Mouse (Mus musculus): ENCODE results near the gene Etv2. TPM values are rescaled to one million over a fixed set of nuclear protein-coding genes. Genes with fewer than 3 reads are reported as not detected.

Gene Etv2
- 1.1 and 1.4 TPM in 2 replicates for polyA plus RNA-seq (2016; fragmentation: Nextera tagmentation; extraction: Ambion mirVana)

DNA sequence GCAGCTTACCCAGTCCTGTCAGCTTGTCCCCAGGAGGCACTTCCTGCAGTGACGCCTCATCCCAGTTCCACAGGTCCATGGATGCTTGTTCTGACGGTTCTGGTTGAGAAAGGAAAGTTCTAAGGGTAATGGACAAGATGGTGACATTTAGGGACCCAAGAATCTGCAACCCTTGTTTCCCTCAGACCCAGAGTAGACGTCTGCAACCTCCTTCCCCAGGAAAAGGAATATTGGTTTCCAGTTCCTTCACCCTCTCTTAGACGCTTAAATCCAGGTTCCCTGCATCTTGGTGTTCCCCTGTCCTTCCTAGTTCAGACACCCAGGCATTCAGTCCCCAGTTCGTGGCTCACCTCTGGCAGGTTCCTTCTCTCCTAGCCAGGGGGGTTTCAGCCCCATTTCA lies at the start of gene Etv2:
Gene Etv2, minus strand, starts transcription at position 101 of the 400 bp plus-strand sequence.
- Histone ChIP-seq H3K9me3 (replicated peaks) (no peaks in the 10 kb centered on the region), H3K27ac (ENCODE audit: poor library complexity, severe bottlenecking) (no peak within 1 kb of the TSS), H3K4me1 (replicated peaks) (peaks cover 35% of the 10 kb centered on the region), H3K4me3 (peak within 1 kb of the TSS; percentile 19), H3K4me2 (peak within 1 kb of the TSS; percentile 54), H3K36me3 (peaks cover 9% of the 10 kb centered on the region), H3K9ac (peak within 1 kb of the TSS; percentile 1; the same call in 1 of the 2 replicates), H3K27me3 (replicated peaks) (peaks cover 48% of the 10 kb centered on the region)
- WGBS = 5% methylated on average over 5 of the region's 5 CpGs
- no peak for ATAC-seq (ENCODE audit: insufficient number of reproducible peaks, low FRiP score)

DNA sequence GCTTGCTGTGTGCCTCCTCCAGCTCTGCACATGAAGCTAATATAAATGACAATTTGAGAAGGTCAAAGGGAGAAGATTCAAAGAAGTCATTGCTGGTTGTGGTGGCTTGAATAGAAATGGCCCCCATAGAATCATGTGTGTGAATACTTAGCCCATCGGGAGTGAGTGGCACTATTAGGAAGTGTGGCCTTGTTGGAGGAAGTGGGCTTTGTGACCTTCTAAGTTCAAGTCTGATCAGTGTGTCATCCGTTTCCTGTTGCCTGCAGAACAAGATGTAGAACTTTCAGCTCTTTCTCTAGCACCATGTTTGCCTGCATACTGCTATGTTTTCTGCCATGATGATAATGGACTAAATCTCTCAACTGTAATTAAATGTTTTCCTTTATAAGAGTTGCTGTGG lies 47.8 kb upstream of the Etv2 start:
- 64% methylated on average over 2 of the region's 2 CpGs for WGBS
- H3K9me3 ChIP-seq (replicated peaks) = 0 out of 2 replicates have a peak, but pooled peaks cover 3% of the 10 kb centered on the region
- peaks cover 18% of the 10 kb centered on the region for H3K27me3 ChIP-seq (replicated peaks)
- H3K4me3 ChIP-seq = no peak overlapping the region
- H3K36me3 ChIP-seq = no peaks in the 10 kb centered on the region
- H3K9ac ChIP-seq = no peak overlapping the region
- no peak for ATAC-seq (ENCODE audit: insufficient number of reproducible peaks, low FRiP score)
- H3K4me2 ChIP-seq = no peak overlapping the region
- H3K27ac ChIP-seq (ENCODE audit: poor library complexity, severe bottlenecking) = no peak overlapping the region
- H3K4me1 ChIP-seq (replicated peaks) = no peaks in the 10 kb centered on the region; the same call in 1 of the 2 replicates

DNA sequence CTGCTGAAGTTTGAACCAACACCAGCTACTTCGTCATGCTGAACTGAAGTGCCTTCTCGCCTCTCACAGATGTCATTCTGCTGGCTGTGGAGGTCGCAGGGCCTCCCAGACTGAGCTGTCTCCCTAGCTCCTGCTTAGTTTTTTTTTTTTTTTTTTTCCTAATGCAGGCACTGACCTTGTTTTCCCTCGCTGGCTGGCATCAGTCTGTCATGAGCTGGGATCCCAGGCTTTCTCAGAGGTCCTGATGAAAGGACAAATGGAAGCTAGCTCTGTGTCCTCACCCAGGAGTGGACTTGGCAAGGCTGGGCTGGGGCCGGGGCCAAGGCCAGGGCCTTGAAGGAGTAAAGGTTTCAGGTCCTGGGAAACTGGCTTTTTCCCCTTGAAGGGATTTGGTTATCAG lies 46.2 kb upstream of the Etv2 start:
- Histone ChIP-seq H3K4me2 (no peak overlapping the region), H3K9me3 (replicated peaks) (0 out of 2 replicates have a peak, but pooled peaks cover 5% of the 10 kb centered on the region), H3K4me1 (replicated peaks) (no peaks in the 10 kb centered on the region; the same call in 1 of the 2 replicates), H3K36me3 (no peaks in the 10 kb centered on the region), H3K27me3 (replicated peaks) (0 out of 2 replicates have a peak, but pooled peaks cover 4% of the 10 kb centered on the region), H3K27ac (ENCODE audit: poor library complexity, severe bottlenecking) (no peak overlapping the region), H3K4me3 (no peak overlapping the region), H3K9ac (no peak overlapping the region)
- no peak for ATAC-seq (ENCODE audit: insufficient number of reproducible peaks, low FRiP score)
- WGBS = 48% methylated on average over 5 of the region's 5 CpGs

GRCm38 (mm10) chr7:30678263-30678975 lies 42.8 kb upstream of the Etv2 start:
- WGBS = 68% methylated on average over 5 of the region's 5 CpGs
- Histone ChIP-seq H3K9ac (no peak overlapping the region), H3K36me3 (no peaks in the 10 kb centered on the region), H3K4me2 (no peak overlapping the region), H3K4me1 (replicated peaks) (no peaks in the 10 kb centered on the region; the same call in 1 of the 2 replicates), H3K27me3 (replicated peaks) (no peaks in the 10 kb centered on the region), H3K4me3 (no peak overlapping the region), H3K27ac (ENCODE audit: poor library complexity, severe bottlenecking) (no peak overlapping the region), H3K9me3 (replicated peaks) (0 out of 2 replicates have a peak, but pooled peaks cover 5% of the 10 kb centered on the region)
- no peak for ATAC-seq (ENCODE audit: insufficient number of reproducible peaks, low FRiP score)

GRCm38 (mm10) chr7:30671480-30671879 lies 35.8 kb upstream of the Etv2 start, which contains the start of gene Pmis2:
Pmis2 (minus strand) TSS chr7:30671605.
- H3K27ac ChIP-seq (ENCODE audit: poor library complexity, severe bottlenecking) = no peak within 1 kb of the TSS
- ATAC-seq (ENCODE audit: insufficient number of reproducible peaks, low FRiP score) = no peak
- 53% methylated on average over 9 of the region's 9 CpGs for WGBS
- no peak within 1 kb of the TSS for H3K4me2 ChIP-seq
- no peak within 1 kb of the TSS for H3K9ac ChIP-seq
- H3K36me3 ChIP-seq = no peaks in the 10 kb centered on the region
- H3K4me3 ChIP-seq = no peak within 1 kb of the TSS
- H3K27me3 ChIP-seq (replicated peaks) = no peaks in the 10 kb centered on the region; the same call in 1 of the 2 replicates
- no peaks in the 10 kb centered on the region for H3K4me1 ChIP-seq (replicated peaks)
- H3K9me3 ChIP-seq (replicated peaks) = no peaks in the 10 kb centered on the region

DNA sequence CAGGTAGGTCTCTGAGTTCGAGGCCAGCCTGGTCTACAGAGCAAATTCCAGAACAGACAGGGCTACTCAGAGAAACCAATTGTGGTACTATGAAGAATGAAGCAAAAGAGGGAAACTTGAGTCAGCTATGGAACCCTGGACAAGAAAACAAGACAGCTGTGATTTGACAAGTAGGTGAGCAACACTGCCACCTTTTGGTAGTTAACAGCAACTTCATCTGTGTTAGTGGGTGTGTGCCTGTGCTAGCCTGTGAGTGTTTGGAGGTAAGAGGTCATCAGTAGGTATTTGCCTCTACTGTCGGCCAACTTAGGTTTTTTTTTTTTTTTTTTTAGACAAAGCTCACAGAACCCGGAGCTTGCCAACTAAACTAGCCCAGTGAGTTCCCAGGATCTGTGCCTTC lies 33.6 kb upstream of the Etv2 start:
- ATAC-seq (ENCODE audit: insufficient number of reproducible peaks, low FRiP score) = no peak
- Histone ChIP-seq H3K36me3 (no peaks in the 10 kb centered on the region), H3K9me3 (replicated peaks) (no peaks in the 10 kb centered on the region), H3K27me3 (replicated peaks) (no peaks in the 10 kb centered on the region; the same call in 1 of the 2 replicates), H3K4me1 (replicated peaks) (0 out of 2 replicates have a peak, but pooled peaks cover 5% of the 10 kb centered on the region), H3K4me3 (no peak overlapping the region), H3K27ac (ENCODE audit: poor library complexity, severe bottlenecking) (no peak overlapping the region), H3K9ac (no peak overlapping the region), H3K4me2 (no peak overlapping the region)
- 29% methylated on average over 3 of the region's 3 CpGs for WGBS

GRCm38 (mm10) chr7:30665321-30665720 lies 29.7 kb upstream of the Etv2 start:
- 11% methylated on average over 11 of the region's 11 CpGs for WGBS
- peak; percentile 56 for ATAC-seq (ENCODE audit: insufficient number of reproducible peaks, low FRiP score)
- H3K27ac ChIP-seq (ENCODE audit: poor library complexity, severe bottlenecking) = no peak overlapping the region

DNA sequence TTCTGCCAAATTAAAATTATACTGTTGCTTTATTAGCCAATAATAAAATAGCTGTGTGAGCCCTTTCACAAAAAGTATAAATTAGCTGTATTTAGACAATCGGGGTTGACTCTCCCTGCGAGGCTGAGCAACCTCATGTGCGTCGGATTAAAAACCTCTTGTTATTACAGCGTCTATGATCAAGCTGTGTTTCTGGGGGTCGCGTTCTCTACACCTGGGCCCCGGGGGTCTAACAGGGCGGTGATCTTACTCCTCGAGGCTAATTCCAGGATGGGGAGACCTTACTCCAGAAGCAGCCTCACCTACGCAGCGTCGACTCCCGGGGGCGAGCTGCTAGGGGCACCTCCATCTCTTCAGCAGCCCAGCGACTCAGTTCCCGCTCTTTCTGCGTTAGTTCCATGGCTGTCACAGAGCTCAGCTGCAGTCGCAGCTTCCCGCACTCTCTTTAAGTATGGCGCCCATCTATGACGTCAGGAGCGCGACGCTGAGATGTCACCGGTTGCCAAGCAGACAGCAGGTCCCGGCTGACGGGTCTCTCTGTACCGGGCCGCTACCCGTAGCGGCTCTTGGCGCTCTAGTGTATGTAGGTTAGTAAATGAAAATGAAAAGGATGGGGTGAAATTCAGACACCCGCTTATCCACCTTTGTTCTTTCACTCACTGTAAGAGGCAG lies 29.0 kb upstream of the Etv2 start, which contains the start of gene Haus5:
Gene Haus5, minus strand, starts transcription at position 466 of the 672 bp plus-strand sequence.
- Histone ChIP-seq H3K9ac (peak within 1 kb of the TSS; percentile 93), H3K9me3 (replicated peaks) (no peaks in the 10 kb centered on the region), H3K27me3 (replicated peaks) (no peaks in the 10 kb centered on the region; the same call in 1 of the 2 replicates), H3K36me3 (peaks cover 23% of the 10 kb centered on the region), H3K27ac (ENCODE audit: poor library complexity, severe bottlenecking) (peak within 1 kb of the TSS; percentile 56), H3K4me3 (peak within 1 kb of the TSS; percentile 95), H3K4me2 (peak within 1 kb of the TSS; percentile 94), H3K4me1 (replicated peaks) (0 out of 2 replicates have a peak, but pooled peaks cover 8% of the 10 kb centered on the region)
- under 1% methylated on average over 34 of the region's 34 CpGs for WGBS
- peak; percentile 87 for ATAC-seq (ENCODE audit: insufficient number of reproducible peaks, low FRiP score)

More at GRCm38 (mm10) chr7:30665321-30665720, 29.7 kb upstream of the Etv2 start:
- peak overlapping the region; percentile 94 for H3K4me2 ChIP-seq
- peaks cover 17% of the 10 kb centered on the region for H3K36me3 ChIP-seq
- 0 out of 2 replicates have a peak, but pooled peaks cover 8% of the 10 kb centered on the region for H3K4me1 ChIP-seq (replicated peaks)
- no peaks in the 10 kb centered on the region for H3K9me3 ChIP-seq (replicated peaks)
- H3K9ac ChIP-seq = peak overlapping the region; percentile 93
- no peaks in the 10 kb centered on the region; the same call in 1 of the 2 replicates for H3K27me3 ChIP-seq (replicated peaks)
- peak overlapping the region; percentile 95 for H3K4me3 ChIP-seq

- Histone ChIP-seq H3K4me2 (peak within 1 kb of the TSS; percentile 86), H3K27me3 (replicated peaks) (no peaks in the 10 kb centered on the region), H3K27ac (ENCODE audit: poor library complexity, severe bottlenecking) (peak within 1 kb of the TSS; percentile 36; the same call in 1 of the 2 replicates), H3K36me3 (peaks cover 65% of the 10 kb centered on the region), H3K9ac (peak within 1 kb of the TSS; percentile 90), H3K4me1 (replicated peaks) (peaks cover 5% of the 10 kb centered on the region), H3K9me3 (replicated peaks) (no peaks in the 10 kb centered on the region), H3K4me3 (peak within 1 kb of the TSS; percentile 76)
- peak; percentile 99 for ATAC-seq (ENCODE audit: insufficient number of reproducible peaks, low FRiP score)
- WGBS = 2% methylated on average over 59 of the region's 59 CpGs
Measured at GRCm38 (mm10) chr7:30649591-30650540, 14.2 kb upstream of the Etv2 start, which contains the start of gene Rbm42. Rbm42 (minus strand) TSS chr7:30650317.

- H3K4me3 ChIP-seq = no peak overlapping the region
- H3K9me3 ChIP-seq (replicated peaks) = no peaks in the 10 kb centered on the region
- H3K4me2 ChIP-seq = no peak overlapping the region
- peaks cover 19% of the 10 kb centered on the region for H3K27me3 ChIP-seq (replicated peaks)
- WGBS = 4% methylated on average over 4 of the region's 4 CpGs
- peaks cover 30% of the 10 kb centered on the region for H3K4me1 ChIP-seq (replicated peaks)
- 0 out of 2 replicates have a peak, but pooled peaks have one; percentile 16 for ATAC-seq (ENCODE audit: insufficient number of reproducible peaks, low FRiP score)
- peak overlapping the region; percentile 55 for H3K27ac ChIP-seq (ENCODE audit: poor library complexity, severe bottlenecking)
- H3K9ac ChIP-seq = no peak overlapping the region
- H3K36me3 ChIP-seq = peaks cover 42% of the 10 kb centered on the region
Measured at GRCm38 (mm10) chr7:30639083-30639482, 3.4 kb upstream of the Etv2 start.
